8 mouse cellular contexts compared by ENCODE assay signal in the genomic region with DNA sequence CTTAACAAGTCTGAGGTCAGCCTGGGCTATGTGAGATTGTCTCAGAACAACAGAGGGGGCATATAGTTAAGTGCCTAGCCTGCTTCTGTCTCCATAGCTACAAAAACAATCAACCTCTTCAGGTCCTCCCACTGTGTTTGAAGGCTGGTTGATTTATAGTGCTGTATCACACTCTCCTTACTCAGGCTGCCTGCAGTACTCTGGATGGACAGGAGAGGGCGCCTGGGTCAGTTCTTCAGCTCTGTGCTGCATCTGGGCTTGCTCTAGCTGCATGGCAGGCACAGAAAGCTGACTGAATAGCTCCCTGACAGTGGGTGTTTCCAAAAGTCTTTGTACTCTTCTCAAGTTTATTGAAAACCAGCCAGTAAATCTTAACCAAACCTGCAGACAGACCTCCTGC. TPM values are rescaled to one million over a fixed set of nuclear protein-coding genes. Genes with fewer than 3 reads are reported as not detected.
DNase-seq lines count a peak whose midpoint lies in the region; ATAC-seq and TF ChIP-seq lines count a peak whose summit lies in the region.

No protein-coding gene starts in this region.

- TF ChIP-seq CTCF in lung, postnatal 0 days (IDR thresholded peaks at IDR 0.05), result peak; percentile 99

- H3K27ac ChIP-seq in hindbrain, embryonic 12.5 days, result no peak overlapping the region
- no peak overlapping the region for H3K27ac ChIP-seq in lung, postnatal 0 days (ENCODE audit: low read length)

- peaks cover 15% of the 10 kb centered on the region for H3K4me1 ChIP-seq in hindbrain, embryonic 12.5 days
- no peaks in the 10 kb centered on the region for H3K4me1 ChIP-seq in lung, postnatal 0 days (ENCODE audit: insufficient read depth, low read depth, low read length)

- peak; percentile 86 for ATAC-seq in hindbrain, embryonic 12.5 days (ENCODE audit: low FRiP score)
- ATAC-seq in lung, postnatal 0 days, result peak; percentile 89

- H3K4me2 ChIP-seq in hindbrain, embryonic 12.5 days (replicated peaks), result no peak overlapping the region
- H3K4me2 ChIP-seq in lung, postnatal 0 days (replicated peaks; ENCODE audit: low read depth, low read length), result no peak overlapping the region

- H3K4me3 ChIP-seq in hindbrain, embryonic 12.5 days, result no peak overlapping the region
- no peak overlapping the region for H3K4me3 ChIP-seq in lung, postnatal 0 days (ENCODE audit: low read depth, low read length)

- no peaks in the 10 kb centered on the region for H3K27me3 ChIP-seq in hindbrain, embryonic 12.5 days
- H3K27me3 ChIP-seq in lung, postnatal 0 days (replicated peaks; ENCODE audit: insufficient read depth, low read length), result no peaks in the 10 kb centered on the region

- H3K36me3 ChIP-seq in hindbrain, embryonic 12.5 days, result no peaks in the 10 kb centered on the region
- no peaks in the 10 kb centered on the region for H3K36me3 ChIP-seq in lung, postnatal 0 days (ENCODE audit: insufficient read depth, low read length)

- H3K9ac ChIP-seq in hindbrain, embryonic 12.5 days, result no peak overlapping the region
- no peak overlapping the region for H3K9ac ChIP-seq in lung, postnatal 0 days (replicated peaks; ENCODE audit: low read depth)

- 0% methylated on average over 1 of the region's 1 CpGs for WGBS in hindbrain, embryonic 12.5 days
- WGBS in lung, postnatal 0 days, result 0% methylated on average over 1 of the region's 1 CpGs

- peak; percentile 96 for DNase-seq in NIH3T3 (ENCODE audit: low read depth)
- DNase-seq in cerebellum, postnatal 10 days, result peak; percentile 94 to 97
- DNase-seq in frontal cortex, postnatal 10 days (ENCODE audit: low spot score in 2 of 2), result peak; percentile 76 to 85
- peak; percentile 94 to 96 for DNase-seq in layer of hippocampus, postnatal 10 days (ENCODE audit: low spot score in 2 of 2)
- peak; percentile 89 for DNase-seq in lung, postnatal 0 days (ENCODE audit: low spot score)
- peak; percentile 72 for DNase-seq in retina, adult 2 months (ENCODE audit: low read depth, low spot score)
- peak; percentile 89 for DNase-seq in thymus, postnatal 25 days

- H3K9me3 ChIP-seq in hindbrain, embryonic 12.5 days (replicated peaks), result no peaks in the 10 kb centered on the region
- H3K9me3 ChIP-seq in lung, postnatal 0 days (ENCODE audit: low read length), result no peaks in the 10 kb centered on the region

- no peak for TF ChIP-seq EP300 in lung, postnatal 0 days (IDR thresholded peaks at IDR 0.05)

RNA-seq across cellular contexts. Expression of a gene that starts 11.3 kb away (rescaled TPM):
- 41.1 and 41.7 TPM in 2 replicates for polyA plus RNA-seq in hindbrain, embryonic 12.5 days (2016; fragmentation: Nextera tagmentation; extraction: Ambion mirVana)
- total RNA-seq in layer of hippocampus, postnatal 10 days (2021), result 10 to 100 TPM; 36.2 to 37.8 TPM
- polyA plus RNA-seq in lung, postnatal 0 days (2015; fragmentation: Nextera tagmentation; extraction: Ambion mirVana), result 18.8 and 19.0 TPM in 2 replicates

RNA-seq across cellular contexts. Expression of a gene that starts 27.1 kb away (rescaled TPM):
- polyA plus RNA-seq in hindbrain, embryonic 12.5 days (2016; fragmentation: Nextera tagmentation; extraction: Ambion mirVana), result 2.2 and 2.4 TPM in 2 replicates
- total RNA-seq in layer of hippocampus, postnatal 10 days (2021), result 1 to 10 TPM; 3.5 to 3.6 TPM
- 2.7 and 3.1 TPM in 2 replicates for polyA plus RNA-seq in lung, postnatal 0 days (2015; fragmentation: Nextera tagmentation; extraction: Ambion mirVana)

RNA-seq across cellular contexts. Expression of a gene that starts 32.2 kb away (rescaled TPM):
- 52.7 and 60.3 TPM in 2 replicates for polyA plus RNA-seq in hindbrain, embryonic 12.5 days (2016; fragmentation: Nextera tagmentation; extraction: Ambion mirVana)
- 10 to 100 TPM; 26.4 to 27.3 TPM for total RNA-seq in layer of hippocampus, postnatal 10 days (2021)
- 109 and 121 TPM in 2 replicates for polyA plus RNA-seq in lung, postnatal 0 days (2015; fragmentation: Nextera tagmentation; extraction: Ambion mirVana)

RNA-seq across cellular contexts. Expression of a gene that starts 40.4 kb away (rescaled TPM):
- 0.17 TPM in 1 of 2 replicates, not detected in the other for polyA plus RNA-seq in hindbrain, embryonic 12.5 days (2016; fragmentation: Nextera tagmentation; extraction: Ambion mirVana)
- total RNA-seq in layer of hippocampus, postnatal 10 days (2021), result under 1 TPM in 1 of 2 experiments, not detected in 1; 0.31 TPM
- polyA plus RNA-seq in lung, postnatal 0 days (2015; fragmentation: Nextera tagmentation; extraction: Ambion mirVana), result not detected in 2 replicates

RNA-seq across cellular contexts. Expression of a gene that starts 43.0 kb away (rescaled TPM):
- 67.8 and 68.0 TPM in 2 replicates for polyA plus RNA-seq in hindbrain, embryonic 12.5 days (2016; fragmentation: Nextera tagmentation; extraction: Ambion mirVana)
- total RNA-seq in layer of hippocampus, postnatal 10 days (2021), result 100 to 1,000 TPM; 118 to 127 TPM
- 23.8 and 26.6 TPM in 2 replicates for polyA plus RNA-seq in lung, postnatal 0 days (2015; fragmentation: Nextera tagmentation; extraction: Ambion mirVana)
